Mouse (Mus musculus) cerebellum, adult 2 months (tissue): ENCODE measurements at regions not wholly inside any gene's neighbourhood (a gene's known extent, or its start where the extent isn't known, plus 50 kb on each side); places are given as distances from the start of the nearest gene placed in this dataset.

Experiments used
- DNase-seq, 2 experiments: peaks; one replicate each; pipeline ENCODE4 v3.0.0; 2021
- H3K27ac ChIP-seq: fragments of 200-500 bp; 2 replicates; pipeline ENCODE4 v1.5.1; 2012; ENCODE audit warnings: low read length, control low read depth, inconsistent platforms; ENCODE audit not compliant: insufficient read depth
- H3K27me3 ChIP-seq: fragments of 200-500 bp; 2 replicates; pipeline ENCODE4 v1.6.1; 2012; ENCODE audit warnings: inconsistent platforms, mild to moderate bottlenecking, low read length, moderate library complexity; ENCODE audit not compliant: control insufficient read depth, insufficient read depth
- H3K4me1 ChIP-seq: fragments of 200-500 bp; 2 replicates; pipeline ENCODE4 v1.6.1; 2011; ENCODE audit warnings: low read length; ENCODE audit not compliant: control insufficient read depth, insufficient read depth
- H3K4me3 ChIP-seq: fragments of 200-500 bp; replicated peaks from 2 replicates; pipeline ENCODE3; 2011; ENCODE audit warnings: mild to moderate bottlenecking, low read depth, low read length, control low read depth; ENCODE audit not compliant: insufficient read depth
- CTCF ChIP-seq: fragments of 200-500 bp; IDR thresholded peaks from 2 replicates; pipeline ENCODE4 v1.5.1; 2011; ENCODE audit warnings: low read depth, mild to moderate bottlenecking, control low read depth, low read length, moderate library complexity, borderline replicate concordance; ENCODE audit not compliant: insufficient read depth
- POLR2A ChIP-seq: fragments of 200-500 bp; IDR thresholded peaks from 2 replicates; pipeline ENCODE4 v1.6.1; 2011; ENCODE audit warnings: low read length, control low read depth, borderline replicate concordance; ENCODE audit not compliant: insufficient read depth
- WGBS: fragments of 180-500 bp; shearing (Covaris S2); methylation state at CpG from one replicate; pipeline ENCODE4 v1.1.7; 2018; 5-methylcytosine and 5-hydroxymethylcytosine counted together

GRCm38 (mm10) chr9:41715231-41715630 is 408.9 kb downstream of the Sorl1 start:
- H3K4me3 ChIP-seq, result no peak overlapping the region
- H3K4me1 ChIP-seq, result no peaks in the 10 kb centered on the region
- H3K27me3 ChIP-seq, result no peaks in the 10 kb centered on the region
- DNase-seq, result no peak
- TF ChIP-seq POLR2A (no peak), CTCF (no peak)
- no peak overlapping the region for H3K27ac ChIP-seq

GRCm38 (mm10) chr9:41705972-41706371 is 418.1 kb downstream of the Sorl1 start:
- DNase-seq, result no peak
- H3K4me1 ChIP-seq, result no peaks in the 10 kb centered on the region
- no peak overlapping the region for H3K4me3 ChIP-seq
- TF ChIP-seq POLR2A, result no peak
- TF ChIP-seq CTCF, result no peak
- H3K27ac ChIP-seq, result no peak overlapping the region
- H3K27me3 ChIP-seq, result no peaks in the 10 kb centered on the region

GRCm38 (mm10) chr9:41705461-41705903 is 418.6 kb downstream of the Sorl1 start:
- H3K27ac ChIP-seq, result no peak overlapping the region
- no peaks in the 10 kb centered on the region for H3K4me1 ChIP-seq
- TF ChIP-seq POLR2A, result no peak
- TF ChIP-seq CTCF, result no peak
- H3K4me3 ChIP-seq, result no peak overlapping the region
- no peaks in the 10 kb centered on the region; the same call in 1 of the 2 replicates for H3K27me3 ChIP-seq
- 13% methylated on average over 8 of the region's 8 CpGs for WGBS
- no peak for DNase-seq

- Histone ChIP-seq H3K4me1 (no peaks in the 10 kb centered on the region), H3K27me3 (no peaks in the 10 kb centered on the region; the same call in 1 of the 2 replicates), H3K27ac (no peak overlapping the region), H3K4me3 (no peak overlapping the region)
- no peak for DNase-seq
- TF ChIP-seq POLR2A (no peak), CTCF (no peak)
- 76% methylated on average over 6 of the region's 6 CpGs for WGBS
These were observed 421.0 kb downstream of the Sorl1 start for GRCm38 (mm10) chr9:41703091-41703490.

- H3K27me3 ChIP-seq, result no peaks in the 10 kb centered on the region; the same call in 1 of the 2 replicates
- 8% methylated on average over 6 of the region's 6 CpGs for WGBS
- DNase-seq, result no peak
- H3K4me3 ChIP-seq, result no peak overlapping the region
- no peak overlapping the region for H3K27ac ChIP-seq
- no peaks in the 10 kb centered on the region for H3K4me1 ChIP-seq
- TF ChIP-seq POLR2A (no peak), CTCF (no peak)
These were observed 423.4 kb downstream of the Sorl1 start for GRCm38 (mm10) chr9:41700683-41701082.

GRCm38 (mm10) chr9:41699031-41699430 is 425.1 kb downstream of the Sorl1 start:
- Histone ChIP-seq H3K4me3 (no peak overlapping the region), H3K27me3 (no peaks in the 10 kb centered on the region; the same call in 1 of the 2 replicates), H3K4me1 (no peaks in the 10 kb centered on the region), H3K27ac (no peak overlapping the region)
- TF ChIP-seq CTCF, result no peak
- no peak for TF ChIP-seq POLR2A
- 79% methylated on average over 4 of the region's 4 CpGs for WGBS
- DNase-seq, result no peak

- no peaks in the 10 kb centered on the region for H3K4me1 ChIP-seq
- no peaks in the 10 kb centered on the region; the same call in 1 of the 2 replicates for H3K27me3 ChIP-seq
- 51% methylated on average over 24 of the region's 24 CpGs for WGBS
- TF ChIP-seq POLR2A, result no peak
- no peak for TF ChIP-seq CTCF
- no peak overlapping the region for H3K4me3 ChIP-seq
- H3K27ac ChIP-seq, result no peak overlapping the region
- no peak for DNase-seq
These were observed 426.3 kb downstream of the Sorl1 start for GRCm38 (mm10) chr9:41697611-41698467.

GRCm38 (mm10) chr9:41697160-41697559 is 426.9 kb downstream of the Sorl1 start:
- H3K27me3 ChIP-seq, result no peaks in the 10 kb centered on the region; the same call in 1 of the 2 replicates
- no peak overlapping the region for H3K27ac ChIP-seq
- no peaks in the 10 kb centered on the region for H3K4me1 ChIP-seq
- no peak overlapping the region for H3K4me3 ChIP-seq
- DNase-seq, result no peak
- no peak for TF ChIP-seq CTCF
- no peak for TF ChIP-seq POLR2A
